Mouse (Mus musculus) neutrophil, adult 5-6 weeks (primary cell): ENCODE results near the gene Wrnip1. TPM values are rescaled to one million over a fixed set of nuclear protein-coding genes. Genes with fewer than 3 reads are reported as not detected.

Source experiments
- ATAC-seq: fragments of 151-379, 151-347 bp; 2 replicates; pipeline ENCODE4 v1.8.0; 2017; ENCODE audit warnings: mild to moderate bottlenecking, moderate TSS enrichment; ENCODE audit not compliant: insufficient number of reproducible peaks, poor library complexity, low FRiP score, severe bottlenecking; ENCODE audit errors: extremely low read depth
- total RNA-seq: library from RNA; stranded (forward); fragments of 200-1000 nt; gene quantifications from 2 replicates; pipeline ENCODE4 v1.2.3, GENCODE M21; 2017

Gene Wrnip1
- 25.8 and 39.8 TPM in 2 replicates for total RNA-seq

DNA sequence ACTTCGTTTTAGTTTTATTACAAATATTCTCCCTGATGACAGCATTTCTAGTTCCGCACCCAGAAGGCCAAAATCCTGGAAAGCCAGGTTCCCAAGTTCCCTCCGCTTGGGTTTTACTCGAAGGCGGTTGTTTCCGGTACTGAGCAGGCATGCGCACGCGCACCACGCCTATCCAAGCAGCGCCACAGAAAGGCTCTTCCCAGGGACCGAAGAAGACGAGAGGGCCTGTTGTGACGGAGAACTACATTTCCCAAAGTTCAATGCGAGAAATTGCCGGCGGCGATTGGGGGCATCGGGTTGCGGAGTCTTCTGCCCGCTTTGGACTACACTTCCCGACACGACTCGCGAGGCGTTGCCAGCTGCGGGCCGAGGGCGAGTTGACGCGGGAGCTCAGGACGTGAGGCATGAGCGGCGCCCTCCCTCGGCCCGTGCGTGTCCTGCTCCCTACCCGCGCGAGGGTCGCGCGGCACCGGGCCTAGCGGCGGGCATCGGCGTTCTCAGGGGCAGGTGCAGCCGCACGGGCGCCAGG lies at the start of gene Wrnip1:
Wrnip1 (plus strand) TSS at position 346 of the 529 bp plus-strand sequence.
- ATAC-seq = peak; percentile 93

DNA sequence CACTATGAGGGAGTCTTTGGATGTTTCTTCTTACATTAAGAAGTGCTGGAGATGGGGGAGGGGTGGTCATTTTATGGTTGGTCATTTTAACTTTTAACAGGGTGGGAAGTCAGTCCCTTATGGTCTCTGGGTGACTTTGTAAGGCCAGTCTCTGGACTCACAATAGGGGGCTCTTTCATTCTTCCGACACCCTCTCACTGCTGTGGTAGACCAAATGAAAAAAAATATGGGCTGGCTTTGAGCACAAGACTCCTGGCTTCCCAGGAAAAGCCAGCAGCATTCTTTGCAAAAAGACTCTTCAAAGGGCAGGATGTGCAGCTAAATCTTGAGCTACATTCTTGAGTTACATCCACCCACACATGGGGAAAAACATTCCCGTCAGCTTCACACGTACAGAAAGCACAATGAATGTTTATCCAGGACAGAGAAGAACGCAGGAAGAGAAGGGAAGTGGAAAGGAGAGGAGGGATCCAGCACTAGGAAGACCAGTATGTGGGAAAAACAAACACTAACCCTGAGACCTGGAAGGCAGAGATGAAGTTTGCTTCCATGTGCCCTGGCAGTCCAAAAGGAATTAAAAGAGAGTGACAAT lies 49.7 kb upstream of the Wrnip1 start:
- ATAC-seq = no peak

DNA sequence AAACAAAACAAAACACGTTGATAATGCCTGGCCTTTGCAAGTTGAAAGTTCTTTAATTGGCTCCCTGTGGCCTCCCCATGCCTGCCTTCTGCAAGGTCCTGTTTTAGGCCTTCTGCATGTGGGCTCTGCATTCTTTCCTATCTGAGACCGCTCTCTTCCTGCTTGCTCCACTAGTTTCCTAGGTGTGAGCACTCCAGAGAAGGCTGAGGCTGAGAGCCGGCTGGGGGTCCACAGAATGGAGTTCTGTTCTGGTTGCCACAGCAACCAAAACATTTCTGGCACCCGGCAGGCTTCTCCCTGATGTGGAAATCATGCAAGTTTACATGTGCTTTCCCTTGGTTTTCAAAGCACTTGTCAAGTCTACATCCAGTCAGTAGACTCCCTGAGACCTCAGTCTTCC lies 42.8 kb upstream of the Wrnip1 start:
- no peak for ATAC-seq

DNA sequence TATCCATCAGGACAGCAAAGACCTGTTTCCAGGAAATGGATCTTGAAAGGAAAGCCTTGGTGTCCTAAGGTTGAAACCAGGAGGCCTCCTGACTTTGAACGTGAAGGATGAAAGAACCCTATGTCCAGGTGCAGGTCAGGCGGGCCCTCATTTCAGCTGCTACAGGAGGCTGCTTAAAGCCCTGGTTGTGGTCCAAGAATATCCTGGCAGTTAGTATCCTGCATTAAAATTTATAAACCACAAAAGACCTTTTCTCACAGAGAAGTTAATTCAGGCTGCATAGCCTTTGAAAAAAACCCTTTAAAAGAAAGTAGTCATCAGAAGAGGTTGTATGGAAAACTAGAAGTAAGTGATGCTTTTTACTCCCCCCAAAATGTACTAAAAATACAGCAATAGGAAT lies 41.0 kb upstream of the Wrnip1 start:
- ATAC-seq = no peak

DNA sequence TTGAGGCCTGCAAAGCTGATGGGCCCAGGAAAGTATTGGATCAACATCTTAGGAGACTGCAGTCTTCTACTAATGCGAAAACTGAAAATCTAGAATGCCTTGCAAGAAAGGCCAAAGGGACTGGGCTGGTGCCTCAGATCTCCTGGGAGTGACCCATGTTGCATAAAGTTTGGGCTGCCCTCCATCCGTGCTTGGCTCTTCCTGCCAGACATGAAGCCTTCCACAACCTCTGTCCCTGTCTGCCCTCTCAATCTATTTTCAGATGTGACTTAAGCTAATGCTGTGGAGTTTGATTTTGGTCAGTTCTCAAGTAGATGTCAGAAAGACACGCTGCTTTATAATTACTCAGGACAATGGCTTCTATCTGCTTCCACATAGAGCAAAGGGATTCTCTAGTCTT lies 38.7 kb upstream of the Wrnip1 start:
- no peak for ATAC-seq

DNA sequence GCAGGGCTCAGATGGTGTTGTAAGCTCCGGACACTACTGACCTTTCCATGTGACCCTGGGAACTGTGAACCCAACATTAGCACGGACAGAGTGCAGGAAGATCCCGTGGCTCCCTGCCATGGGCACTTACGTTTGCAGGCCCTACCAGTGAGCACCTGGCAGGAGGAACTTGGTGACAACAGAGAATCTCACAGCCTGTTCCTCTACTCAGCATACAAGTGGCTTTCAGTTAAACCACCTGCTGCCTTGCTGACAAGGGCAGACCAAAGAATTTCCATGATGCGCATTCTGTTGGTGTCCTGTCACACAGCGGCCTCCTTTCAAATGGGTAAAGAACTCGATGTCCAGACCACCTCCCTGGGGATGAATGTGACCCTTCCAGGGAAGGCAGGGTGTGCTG lies 37.4 kb upstream of the Wrnip1 start:
- ATAC-seq = no peak

DNA sequence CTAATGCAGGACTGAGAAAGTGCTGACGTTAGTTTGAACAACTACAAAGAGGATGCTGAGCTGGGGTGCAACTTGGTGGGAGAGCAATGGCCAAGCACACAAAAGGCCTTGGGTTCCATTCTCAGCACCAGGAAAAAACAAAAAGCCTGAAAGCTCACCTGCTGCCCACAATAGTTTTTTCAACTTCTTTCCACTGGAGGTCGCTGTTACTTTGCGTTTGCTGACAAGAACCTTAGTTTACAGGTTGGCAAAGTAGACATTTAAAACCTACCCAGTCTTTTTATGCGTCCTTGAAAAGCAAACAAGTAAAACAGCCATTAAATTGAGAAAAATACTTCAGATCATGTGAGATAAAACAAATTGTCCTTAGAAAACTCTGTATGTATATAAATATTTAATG lies 33.7 kb upstream of the Wrnip1 start:
- ATAC-seq = no peak

DNA sequence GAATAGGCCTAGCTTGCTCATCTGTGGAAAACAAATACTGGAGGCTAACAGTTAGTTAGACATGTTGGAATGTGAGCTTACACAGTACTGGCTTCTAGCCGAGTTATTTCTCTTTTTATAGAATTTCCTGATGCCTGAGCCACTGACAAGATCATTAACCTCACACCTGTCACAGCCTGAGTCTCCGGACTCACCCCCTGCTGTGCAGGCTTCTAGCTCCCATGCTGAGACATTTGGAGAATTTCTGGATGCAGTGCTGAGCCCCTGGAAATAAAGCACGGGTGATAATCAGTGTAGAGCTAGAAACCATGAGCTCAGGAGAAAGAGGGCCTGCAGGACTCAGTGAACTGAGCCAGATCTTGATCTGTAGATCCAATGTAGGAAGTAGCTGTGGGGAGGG lies 31.9 kb upstream of the Wrnip1 start:
- no peak for ATAC-seq

DNA sequence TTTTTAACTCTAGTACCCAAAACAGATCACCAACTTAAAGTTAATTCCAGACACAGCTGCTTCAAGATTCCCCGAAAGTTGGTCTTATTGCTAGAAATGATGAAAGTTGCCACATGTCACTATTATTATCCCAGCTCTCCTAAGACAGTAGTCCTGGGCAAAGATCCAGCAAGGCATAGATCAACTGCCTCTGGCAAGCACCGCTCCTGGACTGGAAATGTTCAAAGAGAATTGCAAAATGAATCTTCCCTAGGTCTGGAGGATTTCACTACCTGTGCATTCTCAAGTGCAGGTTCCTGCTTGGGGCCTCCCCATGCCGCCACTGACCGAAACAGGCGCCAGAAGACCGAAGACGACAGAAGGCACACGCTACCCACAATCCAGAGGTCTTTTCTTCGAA lies 25.9 kb upstream of the Wrnip1 start:
- ATAC-seq = no peak

DNA sequence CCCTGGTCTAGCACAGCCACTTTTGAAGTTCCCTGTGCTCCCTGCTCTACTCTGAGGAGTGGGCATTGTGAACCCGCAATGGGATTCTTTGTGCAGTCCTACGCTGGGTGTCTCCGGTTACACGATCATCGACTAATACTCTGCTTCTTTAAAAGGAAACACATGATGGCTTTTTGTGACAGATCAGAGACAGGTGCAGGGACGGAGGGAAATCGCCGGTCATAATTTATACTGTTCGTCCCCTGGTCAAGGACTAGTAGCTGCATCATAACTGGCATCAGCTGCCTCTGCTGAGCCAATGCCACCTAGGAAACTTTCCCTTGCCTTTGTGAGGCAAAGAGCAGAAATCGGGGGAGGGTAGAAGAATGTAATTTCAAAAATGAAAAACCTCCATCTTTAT lies 25.5 kb upstream of the Wrnip1 start:
- ATAC-seq = no peak

DNA sequence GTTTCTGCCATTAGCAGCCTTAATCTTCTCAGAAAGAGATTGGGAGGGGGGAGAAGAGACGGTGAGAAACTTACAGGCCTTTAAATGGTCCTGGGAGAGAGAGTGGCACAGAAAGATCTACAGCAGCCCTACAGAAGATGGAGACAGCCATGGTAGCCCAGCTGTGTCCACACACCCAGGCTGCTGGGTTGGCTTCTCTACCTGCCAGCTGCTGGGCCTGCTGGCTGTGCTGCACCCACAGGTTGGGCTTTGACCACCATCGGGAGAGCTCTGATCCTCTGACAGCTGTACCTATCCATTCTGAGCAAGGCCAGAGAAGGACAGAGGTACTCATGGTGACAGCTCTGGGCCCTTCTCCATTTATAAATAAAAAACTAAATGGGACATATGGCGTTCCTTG lies 23.0 kb upstream of the Wrnip1 start:
- ATAC-seq = no peak

DNA sequence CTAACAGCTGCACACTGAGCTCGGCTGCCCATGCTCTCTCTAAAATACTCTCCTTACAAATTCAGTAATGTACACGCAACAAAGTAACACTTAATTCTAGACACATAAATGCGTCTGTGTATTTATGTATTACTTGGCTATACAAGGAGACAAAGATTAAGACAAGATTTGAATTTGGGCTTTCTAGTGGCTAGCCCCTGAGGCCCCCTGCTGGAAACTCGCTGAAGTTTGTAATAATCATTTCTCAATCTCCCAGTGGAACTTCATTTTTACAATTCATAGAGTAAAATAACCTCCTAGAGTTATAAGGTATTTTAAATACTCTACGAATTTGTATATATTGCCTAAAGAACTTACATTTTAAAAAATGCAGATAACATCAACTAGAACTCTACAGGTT lies 18.8 kb upstream of the Wrnip1 start:
- no peak for ATAC-seq

DNA sequence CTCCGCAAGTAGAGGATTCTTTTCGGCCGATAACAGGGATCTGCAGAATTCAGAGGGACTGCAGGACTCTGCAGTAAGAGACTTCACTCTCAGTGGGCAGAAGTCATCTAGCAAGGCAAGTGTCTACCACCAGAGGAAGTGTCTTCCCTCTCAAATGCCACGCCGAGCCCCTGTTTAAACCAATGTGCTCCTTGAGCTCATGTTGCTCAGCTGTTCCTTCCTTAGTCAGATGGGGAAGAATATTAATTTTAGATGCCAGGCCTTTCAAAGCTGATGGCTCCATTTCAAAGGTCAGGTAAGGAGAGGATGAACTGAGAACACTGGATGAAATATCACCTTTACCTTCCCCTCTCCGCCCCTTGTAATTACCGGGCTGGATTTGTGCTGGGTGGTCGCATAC lies 18.0 kb upstream of the Wrnip1 start, which contains the start of gene Mylk4:
Mylk4 (minus strand) TSS at position 139 of the 400 bp plus-strand sequence.
- ATAC-seq = no peak

DNA sequence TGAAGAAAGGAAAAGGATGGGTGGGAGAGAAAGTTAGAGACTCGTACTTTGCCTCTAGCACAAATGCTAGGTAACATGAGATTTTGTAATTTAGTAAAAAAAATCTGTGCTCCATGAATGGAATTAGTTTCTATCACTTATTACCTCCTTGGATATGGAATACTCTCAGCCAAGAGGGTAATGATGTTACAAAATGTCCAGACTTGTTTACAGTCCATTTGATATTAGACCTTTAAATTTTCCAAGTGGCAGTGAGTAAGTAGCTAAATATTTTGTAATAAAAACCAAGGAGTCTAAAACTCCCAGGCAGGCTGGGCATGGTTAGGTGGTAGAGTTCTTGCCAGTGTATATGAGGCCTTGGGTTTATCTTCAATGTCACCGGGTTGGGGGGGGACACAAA lies 14.3 kb upstream of the Wrnip1 start:
- ATAC-seq = no peak

DNA sequence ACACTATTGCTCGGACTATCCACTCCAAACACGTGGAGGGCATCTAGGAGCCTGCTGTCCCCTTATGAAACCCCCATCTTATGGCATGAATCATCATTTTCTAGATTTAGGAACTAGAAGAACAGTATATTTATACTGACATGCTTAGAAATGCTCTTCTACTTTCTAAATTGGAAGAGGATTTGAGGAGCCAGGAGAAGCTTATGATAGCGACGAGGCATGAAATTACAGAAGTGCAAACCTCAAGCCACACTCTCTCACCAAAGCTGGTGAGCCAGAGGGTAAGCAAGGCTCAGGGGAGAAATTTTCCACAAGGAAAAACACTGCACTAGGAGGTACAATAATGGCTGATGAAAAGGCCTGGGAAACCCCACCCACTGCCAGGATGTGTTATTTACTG lies 12.1 kb upstream of the Wrnip1 start:
- ATAC-seq = no peak

DNA sequence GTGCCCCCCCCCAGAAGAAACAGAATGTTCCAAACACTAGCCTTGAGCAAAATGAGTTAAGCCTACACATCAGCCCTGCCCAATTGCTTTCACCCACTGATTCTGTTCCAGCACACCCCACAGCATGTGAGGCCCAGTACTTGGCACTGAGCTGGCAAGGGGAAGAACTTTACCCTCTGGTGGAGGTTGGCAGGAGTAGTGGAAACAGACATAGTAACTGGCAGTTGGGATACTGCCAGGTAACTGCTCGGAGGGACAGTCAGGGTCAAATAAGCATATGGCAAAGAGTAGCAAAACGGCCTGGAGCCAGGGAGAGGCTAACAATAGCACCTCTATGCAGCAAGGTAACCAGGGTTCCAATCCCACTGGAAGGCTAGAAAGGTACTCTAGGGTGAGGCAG lies 7.2 kb upstream of the Wrnip1 start:
- no peak for ATAC-seq

DNA sequence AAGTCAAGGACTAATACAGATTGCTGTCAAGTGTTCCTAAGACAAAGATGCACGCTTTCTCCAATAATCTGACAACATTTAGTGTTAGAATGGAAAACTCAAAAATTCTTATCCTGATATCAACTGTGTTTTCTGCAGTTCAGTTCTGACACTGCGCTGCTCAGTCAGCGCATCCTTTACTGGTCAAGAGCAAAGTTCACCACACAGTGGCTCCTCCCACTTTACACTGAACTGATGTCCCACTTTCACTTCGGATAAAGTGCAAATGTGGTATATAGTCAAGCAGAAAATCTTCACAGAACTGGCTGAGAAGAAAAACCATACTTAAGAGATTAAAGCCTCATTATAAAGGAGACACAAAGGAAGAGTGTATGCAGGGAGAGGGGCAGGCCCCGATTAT lies 6.7 kb upstream of the Wrnip1 start:
- ATAC-seq = no peak

DNA sequence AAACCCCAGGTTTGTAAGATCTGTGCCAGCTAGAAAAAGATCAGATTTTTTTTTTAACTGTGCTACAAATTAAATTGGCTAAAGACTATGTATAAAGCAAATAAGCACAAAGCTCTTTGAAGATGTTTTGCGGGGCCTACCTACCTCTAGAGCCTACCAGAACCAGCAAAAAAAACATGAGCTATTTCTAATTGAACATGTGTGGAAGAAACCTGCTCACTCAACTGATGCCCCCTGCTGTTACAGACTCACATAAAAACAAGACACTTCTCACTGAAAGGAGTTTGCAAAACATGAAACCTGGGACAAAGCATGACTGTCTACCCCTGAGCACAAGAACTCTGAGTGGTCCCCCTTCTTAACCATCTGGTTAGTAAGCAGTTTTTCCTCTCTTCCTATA lies 4.8 kb upstream of the Wrnip1 start:
- no peak for ATAC-seq

DNA sequence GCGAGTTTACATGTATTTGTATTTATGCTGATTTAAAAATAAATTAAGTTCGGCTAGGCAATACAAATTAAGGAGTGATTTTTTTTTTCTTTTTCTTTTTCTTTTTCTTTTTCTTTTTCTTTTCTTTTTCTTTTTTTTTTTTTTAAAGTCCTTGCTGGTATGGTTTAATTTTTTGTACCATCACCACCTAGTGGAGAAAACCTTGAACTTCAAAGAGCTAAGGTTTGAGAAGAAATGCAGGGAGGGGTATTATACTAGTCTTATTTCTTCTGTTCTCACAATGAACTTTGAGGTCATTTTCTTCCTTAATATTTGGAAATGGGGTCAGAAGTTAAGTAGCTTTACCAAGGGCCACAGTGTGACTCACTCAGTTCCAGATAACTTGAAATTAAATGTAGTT lies 2.7 kb upstream of the Wrnip1 start:
- ATAC-seq = no peak

DNA sequence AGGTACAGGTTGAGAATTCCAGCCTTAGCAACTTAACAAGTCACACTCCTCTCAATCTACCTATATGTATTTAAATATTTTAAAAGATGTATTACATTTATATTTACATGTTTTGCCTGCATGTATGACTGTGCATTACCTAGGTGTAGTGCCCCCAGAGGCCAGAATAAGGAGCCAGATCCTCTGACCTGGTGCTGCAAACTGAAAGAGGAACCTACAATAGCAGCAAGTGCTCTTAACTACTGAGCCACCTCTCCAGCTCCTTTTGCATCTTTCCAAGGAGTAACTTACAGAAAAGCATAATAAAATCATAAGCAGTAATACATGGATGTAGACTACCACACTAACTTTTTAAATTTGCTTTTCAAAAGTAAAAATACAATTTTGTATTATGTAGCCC lies 979 bp upstream of the Wrnip1 start:
- peak; percentile 71 for ATAC-seq
